11 mouse cellular contexts compared by ENCODE assay signal in genomic region chr8:117281676-117282075, GRCm38 (mm10). TPM values are rescaled to one million over a fixed set of nuclear protein-coding genes. Genes with fewer than 3 reads are reported as not detected.
A peak's percentile ranks its signal among the peaks of the same experiment; 100 is the strongest.
DNase-seq lines count a peak whose midpoint lies in the region; ATAC-seq and TF ChIP-seq lines count a peak whose summit lies in the region.
"Had no signal": no experiment of that assay in that cellular context is flagged by ENCODE, and none has a peak within 500 bp of the region (broad histone marks: within the 10 kb centered on the region; RNA-seq: fewer than 3 reads in every experiment).

No protein-coding gene starts in this region.

- no peak overlapping the region for H3K4me2 ChIP-seq in hindbrain, embryonic 16.5 days (ENCODE audit: low read length)
- H3K4me2 ChIP-seq in midbrain, embryonic 14.5 days (ENCODE audit: low read length): no peak overlapping the region
- no peak overlapping the region for H3K4me2 ChIP-seq in midbrain, embryonic 13.5 days (replicated peaks)
- no peak overlapping the region for H3K4me2 ChIP-seq in stomach, postnatal 0 days (replicated peaks; ENCODE audit: low read depth)
- H3K4me2 ChIP-seq: embryonic facial prominence, embryonic 12.5 days had no signal

- H3K36me3 ChIP-seq in hindbrain, embryonic 10.5 days: peaks cover 30% of the 10 kb centered on the region
- no peaks in the 10 kb centered on the region for H3K36me3 ChIP-seq in hindbrain, embryonic 16.5 days (ENCODE audit: control insufficient read depth, insufficient read depth, low read length)
- H3K36me3 ChIP-seq in midbrain, embryonic 14.5 days (ENCODE audit: control insufficient read depth, insufficient read depth, low read length): peaks cover 4% of the 10 kb centered on the region
- peaks cover 16% of the 10 kb centered on the region for H3K36me3 ChIP-seq in midbrain, embryonic 13.5 days
- peaks cover 24% of the 10 kb centered on the region for H3K36me3 ChIP-seq in limb, embryonic 10.5 days
- no peaks in the 10 kb centered on the region for H3K36me3 ChIP-seq in stomach, postnatal 0 days (ENCODE audit: control insufficient read depth, insufficient read depth, low read length)

- peak overlapping the region; percentile 74 for H3K27ac ChIP-seq in hindbrain, embryonic 10.5 days
- no peak overlapping the region for H3K27ac ChIP-seq in hindbrain, embryonic 16.5 days (ENCODE audit: low read depth, low read length)
- H3K27ac ChIP-seq in midbrain, embryonic 14.5 days (replicated peaks; ENCODE audit: low read depth, low read length): 0 out of 2 replicates have a peak overlapping the region, but pooled peaks have one; percentile 32
- no peak overlapping the region; the same call in 1 of the 2 replicates for H3K27ac ChIP-seq in midbrain, embryonic 13.5 days
- peak overlapping the region; percentile 73 for H3K27ac ChIP-seq in limb, embryonic 10.5 days
- H3K27ac ChIP-seq in stomach, postnatal 0 days (replicated peaks): peak overlapping the region; percentile 87

- no peak for DNase-seq in hindbrain, embryonic 10.5 days (ENCODE audit: low spot score)
- no peak for DNase-seq in midbrain, embryonic 14.5 days
- no peak for DNase-seq in limb, embryonic 10.5 days (ENCODE audit: low spot score)
- DNase-seq in stomach, postnatal 0 days (ENCODE audit: low spot score): peak; percentile 73
- DNase-seq in right cerebral cortex, postnatal 25 days: no peak
- DNase-seq: cerebellum, adult 18-20 months; lung, adult 2 months; right cerebral cortex, postnatal 14 days had no signal

- H3K9me3 ChIP-seq in hindbrain, embryonic 10.5 days: no peaks in the 10 kb centered on the region
- no peaks in the 10 kb centered on the region for H3K9me3 ChIP-seq in hindbrain, embryonic 16.5 days (ENCODE audit: control insufficient read depth, low read length)
- peaks cover 3% of the 10 kb centered on the region; the same call in 1 of the 2 replicates for H3K9me3 ChIP-seq in midbrain, embryonic 14.5 days (ENCODE audit: control insufficient read depth, low read length)
- no peaks in the 10 kb centered on the region for H3K9me3 ChIP-seq in midbrain, embryonic 13.5 days
- no peaks in the 10 kb centered on the region for H3K9me3 ChIP-seq in limb, embryonic 10.5 days (replicated peaks)
- no peaks in the 10 kb centered on the region for H3K9me3 ChIP-seq in stomach, postnatal 0 days (ENCODE audit: control insufficient read depth, low read length)
- H3K9me3 ChIP-seq: embryonic facial prominence, embryonic 12.5 days had no signal

- ATAC-seq in hindbrain, embryonic 16.5 days: no peak
- ATAC-seq in midbrain, embryonic 14.5 days (ENCODE audit: low FRiP score, low TSS enrichment): no peak
- ATAC-seq in midbrain, embryonic 13.5 days: no peak
- peak; percentile 33; the same call in 1 of the 2 replicates for ATAC-seq in stomach, postnatal 0 days (ENCODE audit: low FRiP score, low TSS enrichment)

- H3K27me3 ChIP-seq in hindbrain, embryonic 10.5 days (ENCODE audit: insufficient read depth, poor library complexity, severe bottlenecking): no peaks in the 10 kb centered on the region
- H3K27me3 ChIP-seq in hindbrain, embryonic 16.5 days (replicated peaks; ENCODE audit: control insufficient read depth, insufficient read depth, low read length): no peaks in the 10 kb centered on the region
- H3K27me3 ChIP-seq in midbrain, embryonic 14.5 days (ENCODE audit: control insufficient read depth, insufficient read depth, low read length): no peaks in the 10 kb centered on the region
- no peaks in the 10 kb centered on the region for H3K27me3 ChIP-seq in midbrain, embryonic 13.5 days
- H3K27me3 ChIP-seq in limb, embryonic 10.5 days (ENCODE audit: low read depth, poor library complexity, severe bottlenecking): no peaks in the 10 kb centered on the region
- no peaks in the 10 kb centered on the region for H3K27me3 ChIP-seq in stomach, postnatal 0 days (ENCODE audit: control insufficient read depth, insufficient read depth, low read length)
- H3K27me3 ChIP-seq: embryonic facial prominence, embryonic 12.5 days had no signal

- no peak overlapping the region for H3K4me3 ChIP-seq in hindbrain, embryonic 10.5 days
- no peak overlapping the region for H3K4me3 ChIP-seq in hindbrain, embryonic 16.5 days (ENCODE audit: low read length)
- H3K4me3 ChIP-seq in midbrain, embryonic 14.5 days (replicated peaks; ENCODE audit: low read depth, low read length): no peak overlapping the region
- no peak overlapping the region for H3K4me3 ChIP-seq in midbrain, embryonic 13.5 days (replicated peaks)
- no peak overlapping the region for H3K4me3 ChIP-seq in limb, embryonic 10.5 days
- H3K4me3 ChIP-seq in stomach, postnatal 0 days (ENCODE audit: low read depth, low read length): no peak overlapping the region
- H3K4me3 ChIP-seq: embryonic facial prominence, embryonic 12.5 days had no signal

- WGBS in hindbrain, embryonic 10.5 days: 94% methylated on average over 10 of the region's 10 CpGs
- 90% methylated on average over 10 of the region's 10 CpGs for WGBS in hindbrain, embryonic 16.5 days
- 94% methylated on average over 10 of the region's 10 CpGs for WGBS in midbrain, embryonic 14.5 days
- 89% methylated on average over 10 of the region's 10 CpGs for WGBS in midbrain, embryonic 13.5 days
- WGBS in limb, embryonic 10.5 days: 93% methylated on average over 10 of the region's 10 CpGs
- WGBS in stomach, postnatal 0 days: 64% methylated on average over 10 of the region's 10 CpGs

- no peak overlapping the region for H3K9ac ChIP-seq in hindbrain, embryonic 16.5 days (ENCODE audit: low read depth, low read length)
- H3K9ac ChIP-seq in midbrain, embryonic 14.5 days (replicated peaks; ENCODE audit: low read length): no peak overlapping the region
- H3K9ac ChIP-seq in midbrain, embryonic 13.5 days (replicated peaks): no peak overlapping the region
- no peak overlapping the region for H3K9ac ChIP-seq in stomach, postnatal 0 days (ENCODE audit: low read length)
- H3K9ac ChIP-seq: embryonic facial prominence, embryonic 12.5 days had no signal

- peaks cover 78% of the 10 kb centered on the region for H3K4me1 ChIP-seq in hindbrain, embryonic 10.5 days (replicated peaks)
- peaks cover 34% of the 10 kb centered on the region for H3K4me1 ChIP-seq in hindbrain, embryonic 16.5 days (ENCODE audit: control insufficient read depth, insufficient read depth, low read depth, low read length)
- H3K4me1 ChIP-seq in midbrain, embryonic 14.5 days (ENCODE audit: control insufficient read depth, insufficient read depth, low read length): peaks cover 34% of the 10 kb centered on the region
- H3K4me1 ChIP-seq in midbrain, embryonic 13.5 days (replicated peaks): peaks cover 66% of the 10 kb centered on the region
- H3K4me1 ChIP-seq in limb, embryonic 10.5 days: peaks cover 48% of the 10 kb centered on the region
- H3K4me1 ChIP-seq in stomach, postnatal 0 days (replicated peaks; ENCODE audit: control insufficient read depth, insufficient read depth): no peaks in the 10 kb centered on the region; the same call in none of the 2 replicates

- no peak for TF ChIP-seq EP300 in stomach, postnatal 0 days (optimal IDR thresholded peaks at IDR 0.05)

- no peak for TF ChIP-seq CTCF in stomach, postnatal 0 days (IDR thresholded peaks at IDR 0.05; ENCODE audit: low read depth)

RNA-seq across cellular contexts. Expression of gene Cmip, which starts 24.8 kb away (rescaled TPM):
- 10.6 and 14.0 TPM in 2 replicates for polyA plus RNA-seq in hindbrain, embryonic 10.5 days (2016; fragmentation: Nextera tagmentation; extraction: Ambion mirVana)
- polyA plus RNA-seq in hindbrain, embryonic 16.5 days (2015; fragmentation: Nextera tagmentation; extraction: Ambion mirVana): 136 and 143 TPM in 2 replicates
- 106 and 128 TPM in 2 replicates for polyA plus RNA-seq in midbrain, embryonic 14.5 days (2014; fragmentation: Nextera tagmentation; extraction: Ambion mirVana)
- 65.3 and 71.7 TPM in 2 replicates for polyA plus RNA-seq in midbrain, embryonic 13.5 days (2015; fragmentation: Nextera tagmentation; extraction: Ambion mirVana)
- 7.6 and 8.2 TPM in 2 replicates for polyA plus RNA-seq in limb, embryonic 10.5 days (2016; fragmentation: Nextera tagmentation; extraction: Ambion mirVana)
- 19.9 and 22.9 TPM in 2 replicates for polyA plus RNA-seq in stomach, postnatal 0 days (2015; fragmentation: Nextera tagmentation; extraction: Ambion mirVana)

Comparison
In these comparisons a context has a peak if more than half of its experiments do, and no peak if none do; other contexts are left out.
1. H3K27ac ChIP-seq: peak in hindbrain, embryonic 10.5 days (single experiment), midbrain, embryonic 14.5 days (single experiment), limb, embryonic 10.5 days (single experiment) and stomach, postnatal 0 days (single experiment); none in hindbrain, embryonic 16.5 days (single experiment) and midbrain, embryonic 13.5 days (single experiment).